Mouse (Mus musculus) brain, embryonic 14.5 days (tissue): ENCODE results near the gene Ntrk3.

Source experiments
- CTCF ChIP-seq: fragments of 200-500 bp; IDR thresholded peaks from 2 replicates; pipeline ENCODE4 v1.5.1; 2012; ENCODE audit warnings: inconsistent platforms, mild to moderate bottlenecking, moderate library complexity, borderline replicate concordance; ENCODE audit not compliant: insufficient read depth, insufficient read length; ENCODE audit errors: extremely low read depth
- POLR2A ChIP-seq: fragments of 200-500 bp; IDR thresholded peaks from 2 replicates; pipeline ENCODE4 v1.6.1; 2012; ENCODE audit warnings: mild to moderate bottlenecking, inconsistent platforms, borderline replicate concordance; ENCODE audit not compliant: poor library complexity, insufficient read depth, insufficient read length, severe bottlenecking; ENCODE audit errors: extremely low read depth

DNA sequence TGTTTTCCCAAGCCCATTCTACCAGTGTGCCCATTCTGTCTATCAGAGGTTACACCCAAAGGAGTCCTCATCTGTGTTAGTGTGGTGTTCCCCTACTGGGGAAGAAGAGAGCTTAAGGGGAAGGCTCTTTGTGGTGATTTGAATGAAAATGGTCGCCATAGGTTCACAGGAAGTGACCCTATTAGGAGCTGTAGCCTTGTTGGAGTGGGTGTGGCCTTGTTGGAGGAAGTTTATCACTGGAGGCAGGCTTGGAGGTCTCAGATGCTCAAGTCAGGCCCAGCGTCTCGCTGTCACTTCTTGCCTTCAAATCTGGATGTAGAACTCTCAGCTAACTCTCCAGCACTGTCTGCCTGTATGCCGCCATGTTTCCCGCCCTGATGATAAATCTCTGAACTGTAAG, 33.1 kb upstream of the Ntrk3 start:
- no peak for TF ChIP-seq CTCF
- TF ChIP-seq POLR2A, result no peak
